Mouse (Mus musculus) heart, adult 9 months (tissue): Measurements from ENCODE around the gene Vps4a.
"Not testable (repeated sequence)": the region's sequence is repeated elsewhere in the genome, so short reads cannot be mapped to it uniquely, and the experiment has no call there.

ENCODE experiments used
- DNase-seq, 2 experiments: peaks; one replicate each; pipeline ENCODE4 v3.0.0; 2022; ENCODE audit warnings: low spot score in 2 of 2

The Vps4a gene

GRCm38 (mm10) chr8:107030650-107031576 lies at the start of gene Vps4a:
Gene Vps4a, plus strand, starts transcription at chr8:107031222.
- DNase-seq = peak; percentile 94 to 95

GRCm38 (mm10) chr8:106985404-106985821 lies 45.6 kb upstream of the Vps4a start:
- no peak for DNase-seq

- DNase-seq = no peak
Measured at GRCm38 (mm10) chr8:106985951-106986350, 45.1 kb upstream of the Vps4a start.

- no peak for DNase-seq
Measured at GRCm38 (mm10) chr8:106987557-106987956, 43.5 kb upstream of the Vps4a start.

GRCm38 (mm10) chr8:106991393-106991792 lies 39.6 kb upstream of the Vps4a start:
- DNase-seq = no peak

GRCm38 (mm10) chr8:106996339-106996738 lies 34.7 kb upstream of the Vps4a start:
- not testable (repeated sequence) for DNase-seq

- DNase-seq = no peak
Measured at GRCm38 (mm10) chr8:106997416-106997815, 33.6 kb upstream of the Vps4a start.

- DNase-seq = peak; percentile 55 to 76
Measured at GRCm38 (mm10) chr8:106999068-106999467, 32.0 kb upstream of the Vps4a start.

- peak; percentile 46 to 86 for DNase-seq
Measured at GRCm38 (mm10) chr8:107002532-107002931, 28.5 kb upstream of the Vps4a start.

GRCm38 (mm10) chr8:107007795-107008194 lies 23.2 kb upstream of the Vps4a start:
- DNase-seq = no peak

GRCm38 (mm10) chr8:107012666-107013065 lies 18.4 kb upstream of the Vps4a start:
- DNase-seq = no peak

- no peak for DNase-seq
Measured at GRCm38 (mm10) chr8:107014915-107015314, 16.1 kb upstream of the Vps4a start.

GRCm38 (mm10) chr8:107023479-107023878 lies 7.5 kb upstream of the Vps4a start:
- no peak for DNase-seq

- no peak for DNase-seq
Measured at GRCm38 (mm10) chr8:107029310-107029709, 1.7 kb upstream of the Vps4a start.

GRCm38 (mm10) chr8:107030058-107030457 lies 964 bp upstream of the Vps4a start:
- DNase-seq = no peak

- no peak for DNase-seq
Measured at GRCm38 (mm10) chr8:107031577-107032090, 612 bp downstream of the Vps4a start.

- DNase-seq = not testable (repeated sequence)
Measured at GRCm38 (mm10) chr8:107033609-107034008, 2.6 kb downstream of the Vps4a start.

- DNase-seq = no peak
Measured at GRCm38 (mm10) chr8:107035641-107036040, 4.6 kb downstream of the Vps4a start.

- no peak for DNase-seq
Measured at GRCm38 (mm10) chr8:107036626-107037025, 5.6 kb downstream of the Vps4a start.

- DNase-seq = no peak
Measured at GRCm38 (mm10) chr8:107040632-107041031, 9.6 kb downstream of the Vps4a start.

GRCm38 (mm10) chr8:107045478-107045877 lies 14.5 kb downstream of the Vps4a start:
- no peak for DNase-seq

- DNase-seq = no peak
Measured at GRCm38 (mm10) chr8:107046976-107047375, 16.0 kb downstream of the Vps4a start.
